Mouse (Mus musculus) embryonic facial prominence, embryonic 14.5 days (tissue): ENCODE measurements at regions not wholly inside any gene's neighbourhood (a gene's known extent, or its start where the extent isn't known, plus 50 kb on each side); places are given as distances from the start of the nearest gene placed in this dataset.

ENCODE experiments used
- ATAC-seq: fragments of 200-750 bp; cut with Nextera tagmentation; 2 replicates; pipeline ENCODE4 v1.8.0; 2017; ENCODE audit warnings: low read depth, moderate number of reproducible peaks, moderate TSS enrichment
- DNase-seq: peaks from one replicate; pipeline ENCODE4 v3.0.0-alpha.2; 2015; ENCODE audit warnings: low spot score
- H3K27ac ChIP-seq: fragments of 300-500 bp; sonication (generic); replicated peaks from 2 replicates; pipeline ENCODE4 v1.5.1; 2014; ENCODE audit warnings: low read depth, mild to moderate bottlenecking, low read length, moderate library complexity
- H3K27me3 ChIP-seq: fragments of 300-500 bp; sonication (generic); replicated peaks from 2 replicates; pipeline ENCODE4 v1.6.1; 2014; ENCODE audit warnings: low read length; ENCODE audit not compliant: control insufficient read depth, insufficient read depth
- H3K36me3 ChIP-seq: fragments of 300-500 bp; sonication (generic); 2 replicates; pipeline ENCODE4 v1.6.1; 2014; ENCODE audit warnings: low read length, mixed read lengths; ENCODE audit not compliant: control insufficient read depth, insufficient read depth
- H3K4me1 ChIP-seq: fragments of 300-500 bp; sonication (generic); 2 replicates; pipeline ENCODE4 v1.6.1; 2014; ENCODE audit warnings: antibody characterized with exemption, low read length; ENCODE audit not compliant: control insufficient read depth, insufficient read depth
- H3K4me2 ChIP-seq: fragments of 300-500 bp; sonication (generic); 2 replicates; pipeline ENCODE4 v1.6.1; 2014; ENCODE audit warnings: low read depth, mild to moderate bottlenecking, low read length, moderate library complexity, mixed read lengths
- H3K4me3 ChIP-seq: fragments of 300-500 bp; sonication (generic); 2 replicates; pipeline ENCODE4 v1.5.1; 2014; ENCODE audit warnings: low read depth, mild to moderate bottlenecking, low read length
- H3K9ac ChIP-seq: fragments of 300-500 bp; sonication (generic); 2 replicates; pipeline ENCODE4 v1.6.1; 2014; ENCODE audit warnings: low read depth, mild to moderate bottlenecking, low read length, moderate library complexity, mixed read lengths
- H3K9me3 ChIP-seq: fragments of 300-500 bp; sonication (generic); 2 replicates; pipeline ENCODE4 v1.6.1; 2016; ENCODE audit warnings: low read length; ENCODE audit not compliant: control insufficient read depth
- WGBS: fragments of 180-500 bp; shearing (Covaris S2); extraction: QIAGEN DNeasy Blood & Tissue Kit; methylation state at CpG from one replicate; pipeline ENCODE4 v1.1.7; 2014; 5-methylcytosine and 5-hydroxymethylcytosine counted together

DNA sequence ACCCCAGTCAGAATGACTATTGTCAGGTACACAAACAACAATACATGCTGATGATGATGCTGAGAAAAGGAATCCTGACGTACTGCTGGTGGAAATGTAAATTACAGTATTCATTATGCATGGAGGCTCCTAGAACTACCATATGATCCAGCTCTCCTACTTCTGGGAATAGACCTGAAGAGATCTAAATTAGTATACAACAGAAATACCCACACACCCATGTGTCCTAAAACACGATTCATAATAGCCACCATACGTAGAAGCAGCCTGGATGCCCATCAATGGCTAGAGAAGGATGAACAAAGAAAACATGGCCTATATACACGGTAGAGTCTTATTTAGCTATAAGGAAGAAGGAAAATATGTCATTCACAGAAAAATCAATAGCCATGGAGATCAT, 82.3 kb upstream of the Ttc14 start:
- H3K36me3 ChIP-seq = no peaks in the 10 kb centered on the region
- WGBS = 76% methylated on average over 4 of the region's 4 CpGs
- no peak for DNase-seq

DNA sequence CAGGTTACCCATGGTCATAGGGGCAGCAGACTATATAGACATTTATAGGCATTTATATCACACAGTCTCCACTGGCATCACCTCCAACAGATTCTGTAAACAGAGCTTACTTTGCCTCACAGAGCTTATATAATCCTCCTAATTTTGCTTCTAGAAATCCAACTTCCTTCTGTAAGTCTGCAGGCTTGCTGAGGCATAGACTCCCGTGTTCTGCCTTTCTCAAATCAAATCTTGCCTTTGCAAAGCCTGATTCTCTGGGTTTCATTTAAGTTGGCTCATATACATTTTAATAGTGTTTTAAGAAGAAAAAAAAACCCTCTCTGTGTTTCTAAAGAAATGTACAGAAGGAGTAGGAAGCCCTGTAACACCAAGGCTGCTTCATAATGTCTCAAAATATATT, 71.7 kb upstream of the Ttc14 start:
- 86% methylated on average over 1 of the region's 1 CpGs for WGBS
- no peak for ATAC-seq
- no peak overlapping the region for H3K4me2 ChIP-seq
- DNase-seq = no peak
- H3K4me3 ChIP-seq = no peak overlapping the region
- H3K36me3 ChIP-seq = no peaks in the 10 kb centered on the region
- no peaks in the 10 kb centered on the region for H3K27me3 ChIP-seq
- H3K9me3 ChIP-seq = no peaks in the 10 kb centered on the region
- no peaks in the 10 kb centered on the region for H3K4me1 ChIP-seq
- H3K9ac ChIP-seq = no peak overlapping the region
- H3K27ac ChIP-seq = no peak overlapping the region

More for the DNA sequence above, 82.3 kb upstream of the Ttc14 start:
- Histone ChIP-seq H3K4me2 (no peak overlapping the region), H3K4me3 (no peak overlapping the region), H3K9ac (no peak overlapping the region), H3K27me3 (no peaks in the 10 kb centered on the region), H3K4me1 (no peaks in the 10 kb centered on the region), H3K9me3 (peaks cover 9% of the 10 kb centered on the region; the same call in 1 of the 2 replicates), H3K27ac (no peak overlapping the region)
- ATAC-seq = no peak

DNA sequence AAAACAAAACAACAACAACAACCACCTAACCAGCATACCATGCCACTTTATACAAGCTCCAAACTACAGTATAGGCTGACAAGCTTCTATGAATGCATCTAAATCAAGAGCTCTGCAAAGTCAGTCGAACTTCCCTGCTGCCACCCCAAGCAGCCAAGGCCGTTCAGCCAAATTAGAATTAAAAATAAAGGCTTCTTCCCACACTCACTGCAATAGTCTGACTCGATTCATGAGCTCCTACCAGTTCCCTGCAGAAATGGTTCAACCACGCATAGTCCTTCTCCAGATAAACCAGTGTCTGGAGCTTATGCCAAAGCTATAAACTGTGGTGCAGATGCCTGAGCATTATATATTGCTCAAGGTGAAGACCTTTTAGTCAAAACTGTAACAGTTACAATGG, 69.3 kb upstream of the Ttc14 start:
- Histone ChIP-seq H3K4me3 (no peak overlapping the region), H3K4me1 (no peaks in the 10 kb centered on the region), H3K27ac (no peak overlapping the region), H3K4me2 (no peak overlapping the region), H3K36me3 (no peaks in the 10 kb centered on the region), H3K9me3 (no peaks in the 10 kb centered on the region), H3K27me3 (no peaks in the 10 kb centered on the region), H3K9ac (no peak overlapping the region)
- 87% methylated on average over 4 of the region's 4 CpGs for WGBS
- no peak for DNase-seq
- no peak for ATAC-seq

DNA sequence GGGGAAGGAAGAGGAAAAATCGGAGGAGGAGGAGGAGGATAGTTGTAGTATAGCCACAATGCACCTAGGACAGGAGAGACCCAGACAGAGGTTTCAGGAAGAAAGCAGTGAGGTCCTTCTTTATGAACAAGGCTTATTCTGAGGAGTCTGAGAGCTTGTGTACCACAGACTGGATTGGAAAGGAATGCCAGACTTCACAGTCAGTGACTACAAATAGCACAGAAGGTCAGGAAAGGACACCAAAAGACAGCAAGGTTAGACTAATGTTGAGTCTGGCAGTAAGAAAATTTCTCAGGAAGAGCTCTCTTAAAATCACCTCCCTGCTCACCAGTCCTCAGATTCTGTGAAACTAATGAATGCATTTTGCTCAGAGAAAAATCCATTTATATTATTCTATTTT, 62.1 kb upstream of the Ttc14 start:
- Histone ChIP-seq H3K4me2 (no peak overlapping the region), H3K9ac (no peak overlapping the region), H3K4me1 (no peaks in the 10 kb centered on the region), H3K27ac (no peak overlapping the region), H3K36me3 (no peaks in the 10 kb centered on the region), H3K4me3 (no peak overlapping the region), H3K27me3 (no peaks in the 10 kb centered on the region), H3K9me3 (no peaks in the 10 kb centered on the region)
- ATAC-seq = no peak
- DNase-seq = no peak
- 82% methylated on average over 1 of the region's 1 CpGs for WGBS

DNA sequence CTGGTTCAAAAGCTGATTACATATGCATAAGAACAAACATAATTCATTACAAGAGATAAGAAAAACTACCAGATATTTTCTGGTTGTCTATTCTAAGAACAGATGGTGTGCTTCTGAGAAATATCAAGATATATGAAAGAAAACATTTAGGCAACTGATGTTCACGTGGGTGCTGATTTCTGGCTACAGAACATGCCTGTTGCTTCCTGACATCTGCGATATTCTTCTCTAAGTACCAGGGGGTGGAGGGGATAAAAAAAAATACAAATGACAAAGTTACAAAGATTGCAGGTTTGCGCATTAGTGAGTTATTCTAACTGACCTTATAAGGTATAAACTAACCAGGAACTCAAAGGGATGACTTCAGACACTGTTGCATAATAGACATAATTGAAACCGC, 57.5 kb upstream of the Ttc14 start:
- no peak for ATAC-seq
- peak; percentile 16 for DNase-seq
- Histone ChIP-seq H3K9ac (no peak overlapping the region), H3K9me3 (no peaks in the 10 kb centered on the region), H3K36me3 (no peaks in the 10 kb centered on the region), H3K4me3 (no peak overlapping the region), H3K4me1 (no peaks in the 10 kb centered on the region), H3K27ac (no peak overlapping the region), H3K4me2 (no peak overlapping the region), H3K27me3 (no peaks in the 10 kb centered on the region)
- 68% methylated on average over 4 of the region's 4 CpGs for WGBS
